Mouse (Mus musculus): ENCODE measurements around the gene Cacna2d3.

GRCm38 (mm10) chr14:29227959-29228358, 493.7 kb downstream of the Cacna2d3 start:
- TF ChIP-seq POLR2A (IDR thresholded peaks at IDR 0.05; ENCODE audit: insufficient read depth, low read depth, low read length), result no peak
- no peak for TF ChIP-seq CTCF (IDR thresholded peaks at IDR 0.05)
